Mouse (Mus musculus) thymus, adult 2 months (tissue): ENCODE data around the gene Dctn1. TPM values are rescaled to one million over a fixed set of nuclear protein-coding genes. Genes with fewer than 3 reads are reported as not detected.
"Not testable (repeated sequence)": the region's sequence is repeated elsewhere in the genome, so short reads cannot be mapped to it uniquely, and the experiment has no call there.

Experiments used
- DNase-seq: peaks from one replicate; pipeline ENCODE4 v3.0.0; 2021
- H3K27ac ChIP-seq: fragments of 200-500 bp; 2 replicates; pipeline ENCODE4 v1.5.1; 2012; ENCODE audit warnings: low read length, control low read depth; ENCODE audit not compliant: control insufficient read depth, insufficient read depth
- H3K27me3 ChIP-seq: fragments of 200-500 bp; 2 replicates; pipeline ENCODE4 v1.6.1; 2012; ENCODE audit warnings: mild to moderate bottlenecking, low read length, moderate library complexity, mixed read lengths; ENCODE audit not compliant: control insufficient read depth, insufficient read depth
- H3K36me3 ChIP-seq: fragments of 200-500 bp; 2 replicates; pipeline ENCODE4 v1.6.1; 2012; ENCODE audit warnings: mild to moderate bottlenecking, low read length, moderate library complexity; ENCODE audit not compliant: control insufficient read depth, insufficient read depth
- H3K4me1 ChIP-seq: fragments of 200-500 bp; replicated peaks from 2 replicates; pipeline ENCODE4 v1.6.1; 2012; ENCODE audit warnings: low read length; ENCODE audit not compliant: control insufficient read depth, insufficient read depth
- H3K4me3 ChIP-seq: fragments of 200-500 bp; 2 replicates; pipeline ENCODE4 v1.5.1; 2012; ENCODE audit warnings: mild to moderate bottlenecking, low read length, control low read depth, moderate library complexity; ENCODE audit not compliant: control insufficient read depth, insufficient read depth
- CTCF ChIP-seq: fragments of 200-500 bp; IDR thresholded peaks from 2 replicates; pipeline ENCODE4 v1.5.1; 2012; ENCODE audit warnings: mild to moderate bottlenecking, control low read depth, low read length, moderate library complexity, borderline replicate concordance; ENCODE audit not compliant: control insufficient read depth, poor library complexity, insufficient read depth; ENCODE audit errors: extremely low read depth
- POLR2A ChIP-seq: fragments of 200-500 bp; IDR thresholded peaks from 2 replicates; pipeline ENCODE4 v1.6.1; 2012; ENCODE audit warnings: mild to moderate bottlenecking, low read length, control low read depth, moderate library complexity; ENCODE audit not compliant: control insufficient read depth, poor library complexity, insufficient read depth; ENCODE audit errors: extremely low read depth
- WGBS: fragments of 180-500 bp; shearing (Covaris S2); methylation state at CpG from one replicate; pipeline ENCODE4 v1.1.7; 2018; 5-methylcytosine and 5-hydroxymethylcytosine counted together
- polyA plus RNA-seq: library from polyadenylated mRNA; depleted of rRNA; stranded (reverse); fragments of >200 nt; gene quantifications from 2 replicates; pipeline ENCODE4 v1.2.3, GENCODE M21; 2012

Dctn1 gene
- polyA plus RNA-seq, 1 experiment: 166 TPM

GRCm38 (mm10) chr6:83155552-83156238, 10.0 kb upstream of the Dctn1 start:
- no peaks in the 10 kb centered on the region; the same call in 1 of the 2 replicates for H3K27me3 ChIP-seq
- TF ChIP-seq POLR2A (no peak), CTCF (no peak)
- no peak overlapping the region for H3K27ac ChIP-seq
- 15% methylated on average over 23 of the region's 23 CpGs for WGBS
- DNase-seq: no peak
- H3K4me1 ChIP-seq: peaks cover 7% of the 10 kb centered on the region
- peak overlapping the region; percentile 42 for H3K4me3 ChIP-seq
- no peaks in the 10 kb centered on the region for H3K36me3 ChIP-seq

GRCm38 (mm10) chr6:83156259-83156684, 9.4 kb upstream of the Dctn1 start, which contains the start of the genes Wdr54 and 1700003E16Rik:
Gene Wdr54 (minus strand): TSS chr6:83156397.
Gene 1700003E16Rik (plus strand): TSS chr6:83156404.
- peak within 1 kb of the TSS; percentile 42 for H3K4me3 ChIP-seq
- no peak within 1 kb of the TSS for H3K27ac ChIP-seq
- WGBS: 4% methylated on average over 32 of the region's 32 CpGs
- H3K36me3 ChIP-seq: no peaks in the 10 kb centered on the region
- H3K4me1 ChIP-seq: peaks cover 7% of the 10 kb centered on the region
- peaks cover 3% of the 10 kb centered on the region; the same call in 1 of the 2 replicates for H3K27me3 ChIP-seq
- DNase-seq: peak; percentile 39
- no peak for TF ChIP-seq POLR2A
- no peak for TF ChIP-seq CTCF

GRCm38 (mm10) chr6:83159456-83159855, 6.3 kb upstream of the Dctn1 start:
- peak; percentile 47 for DNase-seq
- not testable (repeated sequence) for H3K4me3 ChIP-seq, H3K4me1 ChIP-seq, H3K27me3 ChIP-seq, H3K27ac ChIP-seq, H3K36me3 ChIP-seq
- 16% methylated on average over 3 of the region's 3 CpGs for WGBS

- H3K4me3 ChIP-seq: no peak overlapping the region
- TF ChIP-seq CTCF: no peak
- TF ChIP-seq POLR2A: no peak
- WGBS: 20% methylated on average over 19 of the region's 19 CpGs
- no peaks in the 10 kb centered on the region for H3K36me3 ChIP-seq
- H3K27me3 ChIP-seq: peaks cover 9% of the 10 kb centered on the region; the same call in 1 of the 2 replicates
- H3K27ac ChIP-seq: no peak overlapping the region
- H3K4me1 ChIP-seq: peaks cover 1% of the 10 kb centered on the region
- DNase-seq: no peak
These were observed 4.3 kb upstream of the Dctn1 start for GRCm38 (mm10) chr6:83161442-83161841.

- Histone ChIP-seq H3K4me1 (no peaks in the 10 kb centered on the region), H3K27ac (no peak overlapping the region), H3K27me3 (peaks cover 9% of the 10 kb centered on the region; the same call in 1 of the 2 replicates), H3K4me3 (no peak overlapping the region), H3K36me3 (no peaks in the 10 kb centered on the region)
- no peak for TF ChIP-seq POLR2A
- TF ChIP-seq CTCF: no peak
- DNase-seq: no peak
- 5% methylated on average over 49 of the region's 49 CpGs for WGBS
These were observed 3.6 kb upstream of the Dctn1 start for GRCm38 (mm10) chr6:83161921-83162641.

GRCm38 (mm10) chr6:83162701-83163100, 3.0 kb upstream of the Dctn1 start:
- Histone ChIP-seq H3K4me3 (no peak overlapping the region), H3K27me3 (peaks cover 9% of the 10 kb centered on the region; the same call in 1 of the 2 replicates), H3K36me3 (no peaks in the 10 kb centered on the region), H3K27ac (no peak overlapping the region), H3K4me1 (no peaks in the 10 kb centered on the region)
- TF ChIP-seq POLR2A (no peak), CTCF (no peak)
- peak; percentile 51 for DNase-seq
- 4% methylated on average over 8 of the region's 8 CpGs for WGBS
